8 mouse cellular contexts compared by ENCODE assay signal in genomic region chr9:119465595-119465994, GRCm38 (mm10). TPM values are rescaled to one million over a fixed set of nuclear protein-coding genes. Genes with fewer than 3 reads are reported as not detected.
DNase-seq lines count a peak whose midpoint lies in the region; ATAC-seq lines count a peak whose summit lies in the region.
"Had no signal": no experiment of that assay in that cellular context is flagged by ENCODE, and none has a peak within 500 bp of the region (broad histone marks: within the 10 kb centered on the region; RNA-seq: fewer than 3 reads in every experiment).

No protein-coding gene starts in this region.

- peak; percentile 70; the same call in 1 of the 2 replicates for ATAC-seq in hindbrain, embryonic 15.5 days (ENCODE audit: low FRiP score, low read depth)
- ATAC-seq in midbrain, embryonic 12.5 days (ENCODE audit: low FRiP score, low read depth): peak; percentile 38; the same call in 1 of the 2 replicates
- ATAC-seq in inflammation-experienced regulatory T-cells, adult 6 months: no peak

- no peak overlapping the region for H3K27ac ChIP-seq in hindbrain, embryonic 15.5 days (replicated peaks)
- H3K27ac ChIP-seq in midbrain, embryonic 12.5 days (replicated peaks): no peak overlapping the region
- H3K27ac ChIP-seq: lung, embryonic 15.5 days had no signal

- no peaks in the 10 kb centered on the region for H3K4me1 ChIP-seq in hindbrain, embryonic 15.5 days (replicated peaks)
- no peaks in the 10 kb centered on the region for H3K4me1 ChIP-seq in midbrain, embryonic 12.5 days
- H3K4me1 ChIP-seq: lung, embryonic 15.5 days had no signal

- no peak overlapping the region for H3K4me3 ChIP-seq in hindbrain, embryonic 15.5 days
- H3K4me3 ChIP-seq in midbrain, embryonic 12.5 days: no peak overlapping the region
- H3K4me3 ChIP-seq: lung, embryonic 15.5 days had no signal

- DNase-seq in layer of hippocampus, postnatal 10 days (ENCODE audit: low spot score in 2 of 2): peak; percentile 24 to 44
- DNase-seq in layer of hippocampus, postnatal 36 days: no peak
- DNase-seq in Muller cell, postnatal 12 days (ENCODE audit: inconsistent ontology term): peak; percentile 78
- DNase-seq in embryo, embryonic 11 days: peak; percentile 46

- WGBS in hindbrain, embryonic 15.5 days: 49% methylated on average over 7 of the region's 7 CpGs
- WGBS in midbrain, embryonic 12.5 days: 67% methylated on average over 7 of the region's 7 CpGs

- H3K4me2 ChIP-seq in hindbrain, embryonic 15.5 days: no peak overlapping the region
- no peak overlapping the region for H3K4me2 ChIP-seq in midbrain, embryonic 12.5 days (replicated peaks)
- H3K4me2 ChIP-seq: lung, embryonic 15.5 days had no signal

- H3K9ac ChIP-seq in hindbrain, embryonic 15.5 days: no peak overlapping the region
- no peak overlapping the region for H3K9ac ChIP-seq in midbrain, embryonic 12.5 days (replicated peaks)
- H3K9ac ChIP-seq: lung, embryonic 15.5 days had no signal

- H3K9me3 ChIP-seq in hindbrain, embryonic 15.5 days: no peaks in the 10 kb centered on the region
- H3K9me3 ChIP-seq in midbrain, embryonic 12.5 days: no peaks in the 10 kb centered on the region
- H3K9me3 ChIP-seq: lung, embryonic 15.5 days had no signal

- H3K27me3 ChIP-seq in hindbrain, embryonic 15.5 days: no peaks in the 10 kb centered on the region
- peaks cover 3% of the 10 kb centered on the region; the same call in 1 of the 2 replicates for H3K27me3 ChIP-seq in midbrain, embryonic 12.5 days
- H3K27me3 ChIP-seq: lung, embryonic 15.5 days had no signal

- peaks cover 36% of the 10 kb centered on the region for H3K36me3 ChIP-seq in hindbrain, embryonic 15.5 days
- H3K36me3 ChIP-seq in midbrain, embryonic 12.5 days: peaks cover 69% of the 10 kb centered on the region

RNA-seq across cellular contexts. Expression of gene Exog, which starts 20.9 kb away (rescaled TPM):
- total RNA-seq in layer of hippocampus, postnatal 10 days (2021): 10 to 100 TPM; 22.7 to 26.5 TPM
- total RNA-seq in layer of hippocampus, postnatal 36 days (2021): 10 to 100 TPM; 20.0 to 21.1 TPM
- 48.0 and 49.9 TPM in 2 replicates for polyA plus RNA-seq in hindbrain, embryonic 15.5 days (2015; fragmentation: Nextera tagmentation; extraction: Ambion mirVana)
- 38.1 and 45.1 TPM in 2 replicates for polyA plus RNA-seq in midbrain, embryonic 12.5 days (2016; fragmentation: Nextera tagmentation; extraction: Ambion mirVana)
- 10 to 100 TPM; 11.1 to 12.1 (median 11.5) TPM for polyA plus RNA-seq in inflammation-experienced regulatory T-cells, adult 6 months (2017; shearing (Covaris generic))

Comparison
In these comparisons a context has a peak if more than half of its experiments do, and no peak if none do; other contexts are left out.
1. DNase-seq: peak in layer of hippocampus, postnatal 10 days (2 of 2), Muller cell, postnatal 12 days (single experiment) and embryo, embryonic 11 days (single experiment); none in layer of hippocampus, postnatal 36 days (0 of 2).